Mouse (Mus musculus) layer of hippocampus, adult 2 months (tissue): ENCODE measurements around the gene Kcnh1. TPM values are rescaled to one million over a fixed set of nuclear protein-coding genes. Genes with fewer than 3 reads are reported as not detected.

Experiments used
- DNase-seq, 2 experiments: peaks; one replicate each; pipeline ENCODE4 v3.0.0; 2022; ENCODE audit warnings: low spot score in 2 of 2
- H3K27ac ChIP-seq: fragments of 200-600 bp; 2 replicates; pipeline ENCODE4 v1.8.1; 2022
- H3K4me3 ChIP-seq: fragments of 200-600 bp; 2 replicates; pipeline ENCODE4 v1.8.1; 2022; ENCODE audit warnings: mild to moderate bottlenecking
- CTCF ChIP-seq: fragments of 200-600 bp; conservative IDR thresholded peaks from 2 replicates; pipeline ENCODE4 v1.8.1; 2022; ENCODE audit warnings: antibody characterized with exemption, mild to moderate bottlenecking, moderate library complexity
- total RNA-seq, 2 experiments: library from RNA; stranded (reverse); gene quantifications; 2 replicates each; pipeline ENCODE4 v1.2.3; 2021

Kcnh1 gene
- total RNA-seq, 2 experiments from 2014 or later: 36.8 to 37.2 TPM

DNA sequence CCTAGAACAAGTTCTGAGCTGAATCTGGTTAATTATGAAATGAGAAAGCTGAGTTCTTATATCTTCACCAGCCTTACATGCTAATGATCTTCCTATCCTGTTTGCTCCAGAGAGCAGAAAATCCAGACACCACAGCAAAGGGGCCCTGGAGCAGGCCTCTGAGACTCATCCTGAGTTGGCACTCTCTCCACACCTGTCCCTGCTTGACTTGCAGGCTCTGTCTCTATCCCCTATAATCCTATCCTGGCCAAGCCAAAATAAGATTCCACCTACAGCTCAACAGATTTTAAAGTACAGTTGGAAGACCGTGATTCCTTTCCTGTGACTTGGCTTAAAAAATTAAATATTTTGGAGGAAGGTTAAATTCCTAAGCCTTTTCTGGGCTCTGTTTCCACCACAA lies 257.9 kb downstream of the Kcnh1 start:
- H3K4me3 ChIP-seq: no peak overlapping the region
- H3K27ac ChIP-seq: peak overlapping the region; percentile 23; the same call in 1 of the 2 replicates
- TF ChIP-seq CTCF: no peak
- DNase-seq: no peak

DNA sequence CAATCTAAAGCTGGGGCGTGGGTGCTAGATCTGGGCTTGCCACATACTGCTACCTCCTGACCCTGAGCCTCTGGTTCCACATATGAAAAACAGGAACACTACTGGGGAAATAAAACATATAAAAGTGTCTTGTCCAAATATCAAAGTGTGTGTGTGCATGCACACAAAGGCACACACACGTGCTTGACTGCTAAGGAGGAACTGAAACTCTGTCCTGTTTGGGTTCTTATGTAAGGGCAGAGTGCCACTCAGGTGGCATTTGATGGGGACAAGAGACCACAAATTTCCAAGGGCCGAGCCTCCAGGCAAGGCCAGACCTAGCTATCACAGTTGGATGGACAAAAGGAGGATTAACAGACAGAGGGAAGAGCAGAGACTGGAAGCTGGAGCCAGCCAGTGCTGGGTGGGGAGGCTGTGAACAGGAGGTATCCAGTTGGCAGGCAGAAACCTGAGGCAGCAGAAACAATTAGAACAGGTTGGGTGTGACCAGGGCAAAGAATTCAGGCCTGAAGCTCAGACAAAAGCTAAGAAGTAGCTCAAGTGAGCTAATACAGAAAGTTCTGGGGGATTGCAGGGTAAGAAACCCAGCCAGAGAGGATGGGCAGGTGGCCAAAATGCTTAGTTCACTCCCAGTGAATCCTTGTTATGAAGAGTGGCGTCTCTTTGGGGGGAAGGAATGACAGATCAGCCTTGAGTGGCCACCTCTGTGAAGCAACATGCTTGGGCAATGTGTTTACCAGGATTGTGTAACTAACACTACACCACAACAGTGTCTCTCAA lies 259.2 kb downstream of the Kcnh1 start:
- DNase-seq: no peak
- no peak for TF ChIP-seq CTCF
- Histone ChIP-seq H3K27ac (peak overlapping the region; percentile 36), H3K4me3 (no peak overlapping the region)

DNA sequence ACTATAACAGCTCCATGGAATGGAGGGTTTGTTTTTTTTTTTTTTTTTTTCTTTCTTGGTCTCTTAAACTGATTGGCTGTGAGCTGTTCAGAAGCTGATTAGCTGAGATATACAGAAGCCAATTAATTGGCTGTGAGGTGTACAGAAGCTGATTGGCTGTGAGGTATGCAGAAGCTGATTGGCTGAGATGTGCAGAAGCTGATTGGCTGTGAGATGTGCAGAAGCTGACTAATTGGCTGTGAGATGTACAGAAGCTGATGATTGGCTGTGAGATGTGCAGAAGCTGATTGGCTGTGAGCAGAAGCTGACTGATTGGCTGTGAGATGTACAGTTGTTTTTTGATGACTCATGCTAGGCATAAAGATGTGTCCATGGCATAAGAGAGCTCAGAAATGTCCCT lies 259.9 kb downstream of the Kcnh1 start:
- no peak for TF ChIP-seq CTCF
- no peak for DNase-seq
- Histone ChIP-seq H3K27ac (no peak overlapping the region), H3K4me3 (no peak overlapping the region)

DNA sequence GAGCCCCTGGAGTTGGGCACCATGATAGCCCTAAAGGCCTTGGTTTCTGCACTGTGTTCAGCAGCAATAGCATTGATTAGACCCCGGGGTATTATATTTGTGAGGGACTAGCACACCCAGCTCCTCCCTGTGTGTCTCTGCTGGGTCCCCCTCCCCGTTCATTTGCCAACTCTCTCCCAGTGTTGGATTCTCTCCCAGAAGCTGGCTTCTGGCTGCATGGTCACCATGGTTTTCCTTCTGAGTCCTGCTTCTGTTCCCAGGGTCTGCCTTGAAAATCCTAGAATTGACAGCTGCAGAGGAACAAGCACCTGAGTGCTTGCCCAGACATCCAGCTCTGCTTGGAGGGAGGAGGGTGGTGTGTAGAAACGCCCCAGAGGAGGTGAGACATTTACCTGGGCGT lies 261.1 kb downstream of the Kcnh1 start:
- peak overlapping the region; percentile 43; the same call in 1 of the 2 replicates for H3K27ac ChIP-seq
- DNase-seq: peak; percentile 48
- no peak for TF ChIP-seq CTCF
- H3K4me3 ChIP-seq: no peak overlapping the region

DNA sequence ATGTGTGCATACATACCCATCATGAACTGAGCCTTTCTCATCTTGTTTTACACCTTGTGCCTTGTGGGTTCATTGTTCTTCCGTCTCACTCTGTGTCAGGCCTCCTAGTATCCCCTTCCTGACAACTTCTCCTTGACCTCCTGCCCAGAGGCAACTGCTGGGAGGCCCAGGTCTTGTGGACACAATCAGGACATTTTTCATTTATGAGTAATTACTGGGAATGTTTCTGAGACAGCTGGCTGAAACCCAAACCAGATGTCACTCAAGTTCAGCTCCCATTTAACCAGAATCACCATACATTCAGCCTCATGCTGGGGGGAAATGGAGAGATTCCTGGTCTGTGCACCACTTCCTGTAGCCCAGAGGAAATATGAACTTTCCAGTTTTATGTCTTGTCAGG lies 263.9 kb downstream of the Kcnh1 start:
- DNase-seq: no peak
- H3K4me3 ChIP-seq: no peak overlapping the region
- no peak for TF ChIP-seq CTCF
- no peak overlapping the region for H3K27ac ChIP-seq

DNA sequence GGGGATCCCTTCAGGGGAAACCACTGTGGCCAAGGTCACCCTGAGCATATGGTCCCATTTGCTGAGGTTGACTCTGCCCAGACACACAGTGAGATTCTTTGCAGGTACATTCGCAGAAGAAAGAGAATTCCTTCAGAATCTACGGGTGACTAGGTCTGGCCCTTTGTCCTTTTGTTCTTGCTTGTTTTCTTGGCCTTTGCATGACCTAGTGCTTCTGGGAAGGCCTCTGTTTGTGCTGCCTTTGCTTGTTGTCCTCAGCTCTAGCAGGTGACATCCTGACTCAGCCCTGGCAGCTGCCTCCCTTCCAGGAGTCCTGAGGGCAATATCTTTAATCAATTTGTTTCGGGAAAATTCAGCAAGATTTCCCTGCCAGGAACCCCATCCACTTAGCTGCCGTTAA lies 264.4 kb downstream of the Kcnh1 start:
- no peak for TF ChIP-seq CTCF
- DNase-seq: no peak
- no peak overlapping the region for H3K27ac ChIP-seq
- no peak overlapping the region for H3K4me3 ChIP-seq

DNA sequence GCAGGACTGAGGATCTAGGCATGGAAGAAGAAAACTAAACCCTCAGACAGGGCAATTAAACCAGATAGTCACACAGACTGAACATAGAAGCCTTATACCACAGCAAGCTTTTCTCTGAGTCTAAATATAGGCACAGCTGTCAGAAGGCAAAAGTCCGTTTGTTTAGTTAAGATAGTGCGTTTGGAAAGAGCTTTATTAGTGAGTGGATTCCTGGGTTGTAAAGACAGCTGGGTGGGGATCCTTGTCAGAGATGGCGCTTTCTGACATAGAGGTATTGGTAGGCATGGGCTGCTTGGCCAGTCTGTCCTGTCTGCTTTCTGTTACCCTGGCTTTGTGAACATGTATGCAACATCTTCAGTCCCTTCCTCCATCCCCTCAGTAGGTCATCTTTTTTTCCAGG lies 266.5 kb downstream of the Kcnh1 start:
- Histone ChIP-seq H3K27ac (no peak overlapping the region), H3K4me3 (no peak overlapping the region)
- no peak for DNase-seq
- no peak for TF ChIP-seq CTCF

DNA sequence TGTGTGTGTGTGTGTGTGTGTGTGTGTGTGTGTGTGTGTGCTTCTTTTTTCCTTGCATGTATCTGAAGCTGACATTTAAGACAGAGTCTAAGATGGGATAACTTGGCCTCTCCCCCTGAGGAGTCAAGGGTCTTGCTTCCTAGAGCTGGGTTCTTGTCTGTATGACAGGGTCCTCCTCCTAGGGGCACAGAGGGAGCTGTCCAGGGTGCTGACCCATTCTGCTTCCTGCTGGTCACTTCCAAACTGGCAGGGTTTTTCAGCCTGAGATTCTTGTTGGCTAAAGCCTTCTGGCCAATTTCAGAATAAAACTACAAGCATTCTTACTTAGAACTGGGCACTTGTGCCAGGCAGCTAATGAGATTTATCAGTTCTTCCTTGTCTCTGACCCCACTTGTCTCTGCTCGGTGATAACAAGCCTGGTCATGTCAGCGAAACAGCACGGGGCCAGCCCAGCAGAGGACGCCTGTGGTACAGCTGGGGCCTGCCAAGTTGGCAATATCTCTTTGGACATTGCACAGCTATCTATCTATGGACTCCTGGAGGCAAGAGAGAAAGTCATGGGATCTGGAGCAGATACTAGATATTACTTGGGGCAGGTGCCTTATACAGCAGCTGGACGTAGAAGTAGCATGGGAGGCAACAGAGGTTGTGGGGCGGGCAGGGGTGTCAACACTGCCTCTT lies 267.1 kb downstream of the Kcnh1 start:
- Histone ChIP-seq H3K27ac (no peak overlapping the region), H3K4me3 (no peak overlapping the region)
- TF ChIP-seq CTCF: no peak
- DNase-seq: no peak

DNA sequence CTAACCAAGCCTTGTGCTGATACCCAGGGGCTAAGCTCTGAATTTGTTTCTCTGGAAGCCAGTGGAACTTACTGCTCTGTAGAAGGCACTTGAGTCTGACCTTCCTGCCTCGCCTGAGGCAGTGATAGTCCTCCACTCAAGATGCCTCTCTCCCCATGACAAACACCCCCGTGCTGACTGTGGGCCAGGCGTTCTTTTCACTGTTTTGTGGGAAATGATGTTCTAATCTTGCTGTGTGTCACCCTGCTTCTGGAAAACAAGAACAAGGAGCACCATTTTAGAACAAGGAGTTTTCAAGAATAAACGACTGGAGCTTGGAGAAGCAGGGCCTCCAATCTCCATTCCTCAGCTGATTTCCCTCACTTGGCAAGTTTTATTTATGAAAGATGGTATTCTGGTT lies 273.2 kb downstream of the Kcnh1 start:
- H3K27ac ChIP-seq: no peak overlapping the region

DNA sequence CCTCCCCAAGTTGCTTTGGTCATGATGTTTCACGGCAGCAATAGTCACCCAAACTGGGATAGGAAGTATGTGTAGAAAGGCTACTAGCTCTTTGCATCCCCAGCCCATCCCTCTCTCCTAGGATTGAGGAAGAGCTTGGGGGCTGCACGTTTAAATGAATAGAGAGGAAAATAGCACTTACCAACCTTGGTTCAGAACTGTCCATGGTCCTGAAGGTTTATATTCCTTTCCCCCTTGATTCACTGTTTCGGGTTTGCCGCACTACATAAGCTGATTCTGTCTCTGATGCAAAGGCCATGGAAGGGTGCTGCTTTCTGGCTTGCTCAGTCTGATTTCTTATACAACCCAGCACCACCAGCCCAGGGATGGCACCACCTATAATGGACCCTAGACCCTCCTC lies 281.8 kb downstream of the Kcnh1 start:
- Histone ChIP-seq H3K4me3 (no peak overlapping the region), H3K27ac (no peak overlapping the region)
- TF ChIP-seq CTCF: no peak
- DNase-seq: no peak

More for the DNA sequence above, 273.2 kb downstream of the Kcnh1 start:
- no peak for TF ChIP-seq CTCF
- DNase-seq: no peak
- no peak overlapping the region for H3K4me3 ChIP-seq

DNA sequence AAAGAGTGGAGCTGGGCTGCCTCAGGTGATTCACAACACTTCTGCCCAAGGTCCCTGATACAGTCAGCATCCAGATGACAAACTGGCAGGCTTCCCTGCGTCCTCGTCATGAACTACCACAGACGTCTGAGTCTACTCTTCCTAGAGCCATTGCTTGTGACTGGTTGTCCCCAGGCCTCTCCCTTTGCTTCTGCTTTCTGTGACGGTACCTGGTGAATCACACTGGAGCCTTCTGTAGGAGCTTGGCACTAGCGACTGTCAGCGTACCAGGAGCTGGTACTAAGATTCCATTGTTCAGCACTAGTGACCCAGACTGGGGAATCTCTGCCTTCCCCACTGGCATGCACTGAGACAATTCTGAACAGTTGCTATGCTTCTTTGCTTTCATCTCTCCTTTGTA lies 282.6 kb downstream of the Kcnh1 start:
- no peak overlapping the region for H3K4me3 ChIP-seq
- no peak for DNase-seq
- no peak overlapping the region for H3K27ac ChIP-seq
- TF ChIP-seq CTCF: no peak

DNA sequence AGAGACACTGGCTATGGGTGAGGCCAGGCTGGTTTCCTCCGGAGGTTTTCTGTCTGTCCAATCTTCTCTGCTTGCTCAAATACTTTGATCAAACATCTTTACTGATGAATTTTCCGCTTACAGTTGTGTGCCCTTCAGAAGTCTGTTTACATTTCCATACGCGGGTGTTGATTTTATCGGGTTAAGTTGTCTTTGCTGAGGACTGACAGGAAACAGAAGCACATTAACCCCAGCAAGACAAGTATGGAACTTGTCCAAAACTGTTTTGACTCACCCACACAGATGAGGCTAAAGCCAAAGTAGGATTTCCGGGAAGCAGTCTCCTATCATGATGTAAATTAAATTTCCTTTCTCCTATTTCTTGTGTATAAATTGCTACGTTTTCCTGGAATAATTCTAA lies 286.1 kb downstream of the Kcnh1 start:
- Histone ChIP-seq H3K4me3 (no peak overlapping the region), H3K27ac (no peak overlapping the region)
- DNase-seq: no peak
- TF ChIP-seq CTCF: no peak

DNA sequence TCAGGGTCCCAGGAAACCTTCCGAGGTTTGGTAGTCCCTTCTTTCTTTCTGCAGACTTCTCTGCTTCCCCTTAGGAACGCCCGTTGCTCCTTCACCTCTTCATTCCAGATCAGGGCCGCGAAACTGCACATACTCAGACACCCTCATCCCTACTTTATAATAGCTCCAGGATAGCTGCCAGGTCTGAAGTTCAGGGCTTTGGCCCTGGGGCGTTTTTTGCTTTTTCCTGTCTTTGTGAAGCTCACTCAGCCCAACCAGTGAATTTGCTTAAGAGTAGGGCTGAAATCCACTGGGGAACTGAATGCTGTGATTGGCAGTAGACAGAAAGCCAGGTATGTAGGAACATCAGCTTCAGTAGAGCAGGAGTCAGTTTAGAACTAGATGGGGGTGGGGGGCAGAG lies 287.0 kb downstream of the Kcnh1 start:
- Histone ChIP-seq H3K4me3 (no peak overlapping the region), H3K27ac (no peak overlapping the region)
- no peak for TF ChIP-seq CTCF
- DNase-seq: no peak

DNA sequence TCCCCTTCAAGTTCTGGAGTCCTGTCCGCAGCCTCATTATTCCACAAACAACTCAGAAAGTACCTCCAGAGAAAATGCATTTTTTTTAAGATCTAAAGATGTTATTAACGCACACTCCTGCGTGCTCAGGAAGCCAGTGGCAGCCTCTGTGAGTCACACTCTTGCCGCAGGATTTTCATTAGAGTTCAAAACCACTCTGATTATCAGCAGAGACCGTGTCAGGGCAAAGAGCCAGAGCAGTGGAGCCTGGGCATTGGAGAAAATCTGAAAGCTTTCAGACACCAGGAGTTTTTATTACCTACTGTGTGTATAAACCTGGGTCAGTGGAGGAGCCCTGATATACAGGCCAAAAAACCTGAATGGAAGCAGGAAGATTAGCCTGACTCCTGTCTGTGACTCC lies 287.6 kb downstream of the Kcnh1 start:
- TF ChIP-seq CTCF: no peak
- H3K4me3 ChIP-seq: no peak overlapping the region

More for the DNA sequence above, 287.6 kb downstream of the Kcnh1 start:
- H3K27ac ChIP-seq: no peak overlapping the region
- DNase-seq: no peak
